Mouse (Mus musculus): ENCODE measurements around the gene Calm3. TPM values are rescaled to one million over a fixed set of nuclear protein-coding genes. Genes with fewer than 3 reads are reported as not detected.

The Calm3 gene
- polyA plus RNA-seq, 1 experiment from 2014 or later, result 116 TPM

DNA sequence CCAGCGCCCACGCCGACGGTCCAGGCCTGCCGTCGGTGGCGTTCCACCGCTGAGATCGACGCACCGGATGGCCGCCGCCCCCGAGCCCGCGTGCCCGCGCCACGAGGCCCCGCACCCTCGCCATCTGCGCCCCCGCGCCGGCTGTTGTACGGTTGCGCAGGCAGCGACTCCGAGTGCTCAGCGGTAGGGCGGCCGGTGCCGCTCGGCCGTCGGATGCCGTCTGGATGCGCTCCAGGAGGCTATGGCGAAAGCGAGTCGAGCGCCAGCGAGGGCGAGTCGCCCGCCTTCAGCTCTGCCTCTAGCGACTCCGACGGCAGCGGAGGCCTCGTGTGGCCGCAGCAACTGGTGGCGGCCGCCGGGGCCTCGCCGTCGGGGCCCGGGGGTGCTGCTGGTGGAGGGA lies 38.0 kb downstream of the Calm3 start:
- Histone ChIP-seq H3K27ac (ENCODE audit: low read length) (no peak overlapping the region), H3K9ac (ENCODE audit: low read length) (no peak overlapping the region), H3K36me3 (ENCODE audit: control insufficient read depth, insufficient read depth, low read length) (peaks cover 30% of the 10 kb centered on the region), H3K4me3 (ENCODE audit: low read length) (peak overlapping the region; percentile 37; the same call in 1 of the 2 replicates), H3K4me1 (replicated peaks; ENCODE audit: control insufficient read depth, insufficient read depth, low read length) (peaks cover 3% of the 10 kb centered on the region), H3K4me2 (ENCODE audit: low read depth, low read length) (no peak overlapping the region; the same call in 1 of the 2 replicates), H3K27me3 (ENCODE audit: control insufficient read depth, insufficient read depth, low read depth, low read length) (peaks cover 19% of the 10 kb centered on the region), H3K9me3 (ENCODE audit: control insufficient read depth, low read length) (peaks cover 15% of the 10 kb centered on the region)
- ATAC-seq (ENCODE audit: low read depth), result no peak
- 50% methylated on average over 59 of the region's 59 CpGs for WGBS

GRCm38 (mm10) chr7:16885271-16885776 lies 38.6 kb downstream of the Calm3 start:
- Histone ChIP-seq H3K4me2 (ENCODE audit: low read depth, low read length) (peak overlapping the region; percentile 44), H3K27ac (ENCODE audit: low read length) (no peak overlapping the region), H3K4me1 (replicated peaks; ENCODE audit: control insufficient read depth, insufficient read depth, low read length) (peaks cover 5% of the 10 kb centered on the region), H3K27me3 (ENCODE audit: control insufficient read depth, insufficient read depth, low read depth, low read length) (peaks cover 19% of the 10 kb centered on the region), H3K36me3 (ENCODE audit: control insufficient read depth, insufficient read depth, low read length) (peaks cover 30% of the 10 kb centered on the region), H3K9me3 (ENCODE audit: control insufficient read depth, low read length) (peaks cover 15% of the 10 kb centered on the region), H3K4me3 (ENCODE audit: low read length) (peak overlapping the region; percentile 37), H3K9ac (ENCODE audit: low read length) (peak overlapping the region; percentile 27; the same call in 1 of the 2 replicates)
- ATAC-seq (ENCODE audit: low read depth), result peak; percentile 39; the same call in 1 of the 2 replicates
- WGBS, result 13% methylated on average over 57 of the region's 95 CpGs

GRCm38 (mm10) chr7:16884334-16884733 lies 39.6 kb downstream of the Calm3 start:
- Histone ChIP-seq H3K36me3 (ENCODE audit: control insufficient read depth, insufficient read depth, low read length) (peaks cover 30% of the 10 kb centered on the region), H3K9me3 (ENCODE audit: control insufficient read depth, low read length) (peaks cover 15% of the 10 kb centered on the region)

GRCm38 (mm10) chr7:16883162-16883561 lies 40.8 kb downstream of the Calm3 start:
- peaks cover 15% of the 10 kb centered on the region for H3K9me3 ChIP-seq (ENCODE audit: control insufficient read depth, low read length)
- 87% methylated on average over 6 of the region's 6 CpGs for WGBS
- no peak overlapping the region for H3K9ac ChIP-seq (ENCODE audit: low read length)
- H3K4me2 ChIP-seq (ENCODE audit: low read depth, low read length), result no peak overlapping the region
- no peak for ATAC-seq (ENCODE audit: low read depth)
- H3K36me3 ChIP-seq (ENCODE audit: control insufficient read depth, insufficient read depth, low read length), result peaks cover 30% of the 10 kb centered on the region
- peaks cover 11% of the 10 kb centered on the region for H3K4me1 ChIP-seq (replicated peaks; ENCODE audit: control insufficient read depth, insufficient read depth, low read length)
- H3K27ac ChIP-seq (ENCODE audit: low read length), result no peak overlapping the region
- H3K27me3 ChIP-seq (ENCODE audit: control insufficient read depth, insufficient read depth, low read depth, low read length), result peaks cover 19% of the 10 kb centered on the region
- H3K4me3 ChIP-seq (ENCODE audit: low read length), result no peak overlapping the region

More at GRCm38 (mm10) chr7:16884334-16884733, 39.6 kb downstream of the Calm3 start:
- H3K27me3 ChIP-seq (ENCODE audit: control insufficient read depth, insufficient read depth, low read depth, low read length), result peaks cover 19% of the 10 kb centered on the region
- 71% methylated on average over 4 of the region's 4 CpGs for WGBS
- H3K9ac ChIP-seq (ENCODE audit: low read length), result no peak overlapping the region
- peaks cover 11% of the 10 kb centered on the region for H3K4me1 ChIP-seq (replicated peaks; ENCODE audit: control insufficient read depth, insufficient read depth, low read length)
- H3K4me2 ChIP-seq (ENCODE audit: low read depth, low read length), result no peak overlapping the region
- no peak for ATAC-seq (ENCODE audit: low read depth)
- H3K4me3 ChIP-seq (ENCODE audit: low read length), result no peak overlapping the region
- no peak overlapping the region for H3K27ac ChIP-seq (ENCODE audit: low read length)

GRCm38 (mm10) chr7:16880615-16881014 lies 43.3 kb downstream of the Calm3 start:
- Histone ChIP-seq H3K4me2 (ENCODE audit: low read depth, low read length) (peak overlapping the region; percentile 14; the same call in 1 of the 2 replicates), H3K9me3 (ENCODE audit: control insufficient read depth, low read length) (peaks cover 6% of the 10 kb centered on the region), H3K27me3 (ENCODE audit: control insufficient read depth, insufficient read depth, low read depth, low read length) (peaks cover 11% of the 10 kb centered on the region), H3K9ac (ENCODE audit: low read length) (peak overlapping the region; percentile 13; the same call in 1 of the 2 replicates), H3K36me3 (ENCODE audit: control insufficient read depth, insufficient read depth, low read length) (peaks cover 21% of the 10 kb centered on the region), H3K4me1 (replicated peaks; ENCODE audit: control insufficient read depth, insufficient read depth, low read length) (peaks cover 19% of the 10 kb centered on the region), H3K4me3 (ENCODE audit: low read length) (no peak overlapping the region), H3K27ac (ENCODE audit: low read length) (peak overlapping the region; percentile 79)
- ATAC-seq (ENCODE audit: low read depth), result 0 out of 2 replicates have a peak, but pooled peaks have one; percentile 1
- 24% methylated on average over 5 of the region's 5 CpGs for WGBS

DNA sequence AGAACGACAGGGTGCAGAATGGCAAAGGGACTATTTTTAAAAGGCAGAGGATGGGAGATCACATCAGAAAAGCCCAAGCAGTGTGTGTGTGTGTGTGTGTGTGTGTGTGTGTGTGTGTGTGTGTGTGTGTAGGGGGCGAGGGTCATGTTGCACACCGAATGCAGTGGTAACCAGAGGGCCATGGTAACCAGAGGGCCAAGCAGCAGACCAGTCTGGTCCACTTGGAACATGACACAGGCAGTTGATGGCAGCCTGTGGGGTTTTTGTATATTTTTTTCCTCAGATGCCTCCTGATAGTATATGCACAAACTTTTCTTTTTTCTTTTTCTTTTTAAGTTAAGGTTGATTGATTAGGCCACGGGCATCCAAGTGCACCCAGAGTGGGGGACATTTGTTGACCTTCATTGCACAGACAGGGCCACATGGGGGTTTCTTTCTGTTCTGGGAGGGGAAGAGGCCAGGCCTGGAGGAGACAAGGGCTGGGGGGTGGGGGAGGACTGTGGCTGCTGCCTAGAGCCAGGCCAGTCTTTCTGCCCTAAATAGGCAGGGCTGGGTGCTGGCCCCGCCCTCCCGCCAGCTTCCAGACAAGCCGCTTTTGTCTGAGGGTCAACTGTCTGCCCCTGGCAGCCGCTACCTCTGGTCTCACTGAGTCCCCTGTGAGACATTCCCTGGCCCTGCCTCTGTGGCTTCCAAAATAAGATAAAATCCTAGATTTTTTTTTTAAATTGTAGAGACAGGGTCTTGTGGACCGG lies 43.9 kb downstream of the Calm3 start:
- Histone ChIP-seq H3K9ac (ENCODE audit: low read length) (peak overlapping the region; percentile 13; the same call in 1 of the 2 replicates), H3K27ac (ENCODE audit: low read length) (peak overlapping the region; percentile 79), H3K4me2 (ENCODE audit: low read depth, low read length) (peak overlapping the region; percentile 14; the same call in 1 of the 2 replicates), H3K27me3 (ENCODE audit: control insufficient read depth, insufficient read depth, low read depth, low read length) (peaks cover 5% of the 10 kb centered on the region; the same call in 1 of the 2 replicates), H3K4me1 (replicated peaks; ENCODE audit: control insufficient read depth, insufficient read depth, low read length) (peaks cover 19% of the 10 kb centered on the region), H3K9me3 (ENCODE audit: control insufficient read depth, low read length) (no peaks in the 10 kb centered on the region; the same call in 1 of the 2 replicates), H3K36me3 (ENCODE audit: control insufficient read depth, insufficient read depth, low read length) (peaks cover 14% of the 10 kb centered on the region), H3K4me3 (ENCODE audit: low read length) (no peak overlapping the region)
- ATAC-seq (ENCODE audit: low read depth), result peak; percentile 61
- WGBS, result 19% methylated on average over 9 of the region's 9 CpGs

DNA sequence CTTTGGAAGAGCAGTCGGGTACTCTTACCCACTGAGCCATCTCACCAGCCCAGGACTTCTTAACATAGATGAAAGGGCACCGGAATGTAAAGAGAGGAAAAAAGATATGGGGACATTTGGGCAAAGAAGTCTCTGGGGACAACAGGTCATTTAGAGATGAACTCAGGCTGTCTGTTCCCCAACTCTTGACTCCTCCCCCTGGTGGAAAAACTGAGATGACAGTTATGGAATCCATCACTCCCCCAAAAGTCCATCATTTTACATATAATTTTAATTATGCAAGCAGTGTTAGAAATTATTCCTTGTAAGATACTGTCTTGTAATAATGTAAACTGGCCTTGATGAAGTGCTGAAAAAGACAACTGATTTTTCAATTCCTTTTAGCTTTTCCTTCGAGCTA lies 46.2 kb downstream of the Calm3 start:
- H3K4me2 ChIP-seq (ENCODE audit: low read depth, low read length), result no peak overlapping the region
- H3K9me3 ChIP-seq (ENCODE audit: control insufficient read depth, low read length), result no peaks in the 10 kb centered on the region
- no peak overlapping the region for H3K27ac ChIP-seq (ENCODE audit: low read length)
- WGBS, result 72% methylated on average over 3 of the region's 3 CpGs
- ATAC-seq (ENCODE audit: low read depth), result no peak
- H3K4me1 ChIP-seq (replicated peaks; ENCODE audit: control insufficient read depth, insufficient read depth, low read length), result peaks cover 24% of the 10 kb centered on the region
- no peaks in the 10 kb centered on the region; the same call in 1 of the 2 replicates for H3K27me3 ChIP-seq (ENCODE audit: control insufficient read depth, insufficient read depth, low read depth, low read length)
- no peak overlapping the region for H3K4me3 ChIP-seq (ENCODE audit: low read length)
- H3K9ac ChIP-seq (ENCODE audit: low read length), result no peak overlapping the region
- H3K36me3 ChIP-seq (ENCODE audit: control insufficient read depth, insufficient read depth, low read length), result 0 out of 2 replicates have a peak, but pooled peaks cover 2% of the 10 kb centered on the region

DNA sequence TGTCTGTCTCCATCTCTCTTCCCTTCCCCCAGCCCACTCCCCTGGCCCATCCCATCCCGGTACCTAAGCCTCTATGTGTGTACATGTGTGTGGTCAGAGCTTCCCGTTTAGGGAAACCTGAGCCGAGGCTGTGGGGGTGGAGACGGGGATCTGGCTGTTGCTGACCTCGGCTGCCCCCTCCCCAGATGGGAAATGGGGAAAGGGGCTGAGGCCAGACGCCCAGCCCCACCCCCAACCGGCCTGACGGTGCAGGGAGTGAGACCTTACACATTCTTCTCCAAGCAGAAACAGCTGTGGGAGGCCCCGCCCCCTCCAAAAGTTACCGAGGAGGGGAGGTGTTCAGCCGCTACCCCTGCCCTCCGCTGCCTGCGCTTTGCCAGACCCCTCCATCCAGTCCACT lies 47.3 kb downstream of the Calm3 start:
- peaks cover 24% of the 10 kb centered on the region for H3K4me1 ChIP-seq (replicated peaks; ENCODE audit: control insufficient read depth, insufficient read depth, low read length)
- H3K9me3 ChIP-seq (ENCODE audit: control insufficient read depth, low read length), result no peaks in the 10 kb centered on the region
- peak overlapping the region; percentile 79 for H3K9ac ChIP-seq (ENCODE audit: low read length)
- 0 out of 2 replicates have a peak, but pooled peaks cover 2% of the 10 kb centered on the region for H3K36me3 ChIP-seq (ENCODE audit: control insufficient read depth, insufficient read depth, low read length)
- H3K27me3 ChIP-seq (ENCODE audit: control insufficient read depth, insufficient read depth, low read depth, low read length), result no peaks in the 10 kb centered on the region; the same call in 1 of the 2 replicates
- WGBS, result 6% methylated on average over 12 of the region's 13 CpGs
- H3K4me3 ChIP-seq (ENCODE audit: low read length), result peak overlapping the region; percentile 73
- H3K4me2 ChIP-seq (ENCODE audit: low read depth, low read length), result peak overlapping the region; percentile 77
- peak overlapping the region; percentile 41 for H3K27ac ChIP-seq (ENCODE audit: low read length)
- no peak for ATAC-seq (ENCODE audit: low read depth)

- peak overlapping the region; percentile 77 for H3K4me2 ChIP-seq (ENCODE audit: low read depth, low read length)
- peak overlapping the region; percentile 41 for H3K27ac ChIP-seq (ENCODE audit: low read length)
- no peaks in the 10 kb centered on the region for H3K36me3 ChIP-seq (ENCODE audit: control insufficient read depth, insufficient read depth, low read length)
- 12% methylated on average over 11 of the region's 11 CpGs for WGBS
- no peaks in the 10 kb centered on the region for H3K9me3 ChIP-seq (ENCODE audit: control insufficient read depth, low read length)
- no peaks in the 10 kb centered on the region; the same call in 1 of the 2 replicates for H3K27me3 ChIP-seq (ENCODE audit: control insufficient read depth, insufficient read depth, low read depth, low read length)
- H3K9ac ChIP-seq (ENCODE audit: low read length), result peak overlapping the region; percentile 79
- H3K4me1 ChIP-seq (replicated peaks; ENCODE audit: control insufficient read depth, insufficient read depth, low read length), result peaks cover 24% of the 10 kb centered on the region
- ATAC-seq (ENCODE audit: low read depth), result no peak
- peak overlapping the region; percentile 73 for H3K4me3 ChIP-seq (ENCODE audit: low read length)
Observed at GRCm38 (mm10) chr7:16876006-16876405, 47.9 kb downstream of the Calm3 start.

Measured in lung, embryonic 16.5 days (tissue).